Mouse (Mus musculus): ENCODE results near the gene Trp53.

- no peak for TF ChIP-seq EP300 (IDR thresholded peaks at IDR 0.05; ENCODE audit: low read depth)
- no peak for TF ChIP-seq CTCF (IDR thresholded peaks at IDR 0.05; ENCODE audit: low read depth)
Measured at GRCm38 (mm10) chr11:69600098-69600497, 19.9 kb downstream of the Trp53 start.

Data from liver, postnatal 0 days (tissue).